21 mouse cellular contexts compared by ENCODE assay signal in genomic region chr2:153074651-153075050, GRCm38 (mm10). TPM values are rescaled to one million over a fixed set of nuclear protein-coding genes. Genes with fewer than 3 reads are reported as not detected.
"Had no signal": no experiment of that assay in that cellular context is flagged by ENCODE, and none has a peak within 500 bp of the region (broad histone marks: within the 10 kb centered on the region; RNA-seq: fewer than 3 reads in every experiment).

No protein-coding gene starts in this region.

- H3K4me2 ChIP-seq: neural tube, embryonic 13.5 days; neural tube, embryonic 15.5 days; stomach, embryonic 15.5 days had no signal

- DNase-seq: retina, postnatal 1 day; right cerebral cortex, adult 18-20 months; right cerebral cortex, postnatal 14 days; right cerebral cortex, postnatal 25 days; right cerebral cortex, postnatal 4 days; spleen, adult 18-20 months; thymus, adult 18-20 months; thymus, adult 2 months; thymus, postnatal 14 days; thymus, postnatal 25 days; thymus, postnatal 36 days; thymus, postnatal 4 days had no signal

- H3K27ac ChIP-seq: neural tube, embryonic 13.5 days; neural tube, embryonic 15.5 days; stomach, embryonic 15.5 days; stomach, postnatal 0 days had no signal

- H3K36me3 ChIP-seq: neural tube, embryonic 13.5 days; neural tube, embryonic 15.5 days; stomach, embryonic 15.5 days had no signal

- H3K9ac ChIP-seq: neural tube, embryonic 13.5 days; neural tube, embryonic 15.5 days; stomach, embryonic 15.5 days had no signal

- H3K9me3 ChIP-seq: neural tube, embryonic 13.5 days; neural tube, embryonic 15.5 days; stomach, embryonic 15.5 days had no signal

- H3K4me3 ChIP-seq: neural tube, embryonic 13.5 days; neural tube, embryonic 15.5 days; stomach, embryonic 15.5 days had no signal

RNA-seq across cellular contexts. Expression of gene Ccm2l, which starts 8.9 kb away (rescaled TPM):
- total RNA-seq: neutrophil, adult 5-6 weeks had no signal

RNA-seq across cellular contexts. Expression of gene Xkr7, which starts 43.0 kb away (rescaled TPM):
- total RNA-seq: neutrophil, adult 5-6 weeks had no signal
- polyA plus RNA-seq: spleen, adult 2 months; stomach, embryonic 14.5 days; stomach, embryonic 16.5 days; stomach, postnatal 0 days; thymus, postnatal 0 days had no signal
